Mouse (Mus musculus) brain, embryonic 14.5 days (tissue): ENCODE measurements around the gene Zscan10.

Experiments
- CTCF ChIP-seq: fragments of 200-500 bp; IDR thresholded peaks from 2 replicates; pipeline ENCODE4 v1.5.1; 2012; ENCODE audit warnings: inconsistent platforms, mild to moderate bottlenecking, moderate library complexity, borderline replicate concordance; ENCODE audit not compliant: insufficient read depth, insufficient read length; ENCODE audit errors: extremely low read depth
- POLR2A ChIP-seq: fragments of 200-500 bp; IDR thresholded peaks from 2 replicates; pipeline ENCODE4 v1.6.1; 2012; ENCODE audit warnings: mild to moderate bottlenecking, inconsistent platforms, borderline replicate concordance; ENCODE audit not compliant: poor library complexity, insufficient read depth, insufficient read length, severe bottlenecking; ENCODE audit errors: extremely low read depth

DNA sequence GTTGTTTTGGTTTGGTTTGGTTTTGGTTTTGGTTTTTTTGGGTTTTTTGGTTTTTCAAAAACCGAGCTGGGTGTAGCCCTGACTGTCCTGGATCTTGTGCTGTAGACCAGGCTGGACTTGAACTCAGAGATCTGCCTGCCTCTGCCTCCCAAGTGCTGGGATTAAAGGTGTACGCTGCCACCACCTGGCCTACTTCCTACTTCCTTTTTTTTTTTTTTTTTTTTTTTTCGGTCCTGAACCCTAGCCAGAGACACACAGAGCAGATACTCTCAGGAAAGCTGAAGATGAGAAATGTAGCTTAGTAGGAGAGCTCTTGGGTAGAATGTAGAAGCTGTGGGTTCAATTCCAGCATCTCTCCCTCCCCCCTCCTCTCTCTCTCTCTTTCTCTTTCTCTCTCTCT, 57.8 kb downstream of the Zscan10 start:
- TF ChIP-seq CTCF (no peak), POLR2A (no peak)
